Mouse (Mus musculus) heart, postnatal 36 days (tissue): ENCODE measurements at regions not wholly inside any gene's neighbourhood (a gene's known extent, or its start where the extent isn't known, plus 50 kb on each side); places are given as distances from the start of the nearest gene placed in this dataset.
"Not testable (repeated sequence)": the region's sequence is repeated elsewhere in the genome, so short reads cannot be mapped to it uniquely, and the experiment has no call there.

Source experiments
- DNase-seq, 2 experiments: peaks; one replicate each; pipeline ENCODE4 v3.0.0; 2021 to 2022
- intact Hi-C: fragments of 180-260 bp; cut with DNase I; formaldehyde crosslinking; loops from one replicate; pipeline ENCODE4 v1.15.1; 2025

GRCm38 (mm10) chr17:55186361-55186760, 258.8 kb upstream of the St6gal2 start:
- intact Hi-C loops = no loop called here
- no peak for DNase-seq

GRCm38 (mm10) chr17:55186826-55187225, 258.4 kb upstream of the St6gal2 start:
- intact Hi-C loops = no loop called here
- no peak for DNase-seq

- intact Hi-C loops = no loop called here
Observed at GRCm38 (mm10) chr17:55206585-55206984, 238.6 kb upstream of the St6gal2 start.

GRCm38 (mm10) chr17:55218176-55219099, 226.7 kb upstream of the St6gal2 start:
- intact Hi-C loops, DNase-seq: not testable (repeated sequence)

More at GRCm38 (mm10) chr17:55206585-55206984, 238.6 kb upstream of the St6gal2 start:
- DNase-seq = no peak

GRCm38 (mm10) chr17:55224058-55224457, 221.1 kb upstream of the St6gal2 start:
- intact Hi-C loops = no loop called here

GRCm38 (mm10) chr17:55234262-55234661, 210.9 kb upstream of the St6gal2 start:
- intact Hi-C loops = no loop called here
- DNase-seq = no peak

More at GRCm38 (mm10) chr17:55224058-55224457, 221.1 kb upstream of the St6gal2 start:
- DNase-seq = no peak

- DNase-seq = no peak
- intact Hi-C loops = no loop called here
Observed at GRCm38 (mm10) chr17:55262638-55263037, 182.5 kb upstream of the St6gal2 start.

- no peak for DNase-seq
- intact Hi-C loops = no loop called here
Observed at GRCm38 (mm10) chr17:55276541-55276940, 168.6 kb upstream of the St6gal2 start.

GRCm38 (mm10) chr17:55281276-55281675, 163.9 kb upstream of the St6gal2 start:
- DNase-seq = no peak
- intact Hi-C loops = no loop called here

- DNase-seq = no peak
- intact Hi-C loops = no loop called here
Observed at GRCm38 (mm10) chr17:55288589-55288988, 156.6 kb upstream of the St6gal2 start.

GRCm38 (mm10) chr17:55292656-55293055, 152.5 kb upstream of the St6gal2 start:
- intact Hi-C loops = no loop called here
- DNase-seq = no peak

- intact Hi-C loops = loop anchor here (1.0 kb wide), 1 partner anchor 11 kb away; no protein-coding TSS in a partner anchor
- no peak for DNase-seq
Observed at GRCm38 (mm10) chr17:55296701-55297100, 148.5 kb upstream of the St6gal2 start.

- no peak for DNase-seq
- intact Hi-C loops = no loop called here
Observed at GRCm38 (mm10) chr17:55298852-55299251, 146.3 kb upstream of the St6gal2 start.

GRCm38 (mm10) chr17:55320959-55321358, 124.2 kb upstream of the St6gal2 start:
- intact Hi-C loops = no loop called here
- no peak for DNase-seq

GRCm38 (mm10) chr17:55359305-55359704, 85.9 kb upstream of the St6gal2 start:
- no peak for DNase-seq
- intact Hi-C loops = no loop called here

GRCm38 (mm10) chr17:55367064-55367463, 78.1 kb upstream of the St6gal2 start:
- intact Hi-C loops = no loop called here
- no peak for DNase-seq

- intact Hi-C loops = no loop called here
- no peak for DNase-seq
Observed at GRCm38 (mm10) chr17:55367464-55368207, 77.5 kb upstream of the St6gal2 start.
